12 mouse cellular contexts compared by ENCODE assay signal in genomic region chr6:72388266-72388665, GRCm38 (mm10). TPM values are rescaled to one million over a fixed set of nuclear protein-coding genes. Genes with fewer than 3 reads are reported as not detected.
DNase-seq lines count a peak whose midpoint lies in the region; ATAC-seq and TF ChIP-seq lines count a peak whose summit lies in the region.
"Had no signal": no experiment of that assay in that cellular context is flagged by ENCODE, and none has a peak within 500 bp of the region (broad histone marks: within the 10 kb centered on the region; RNA-seq: fewer than 3 reads in every experiment).

No protein-coding gene starts in this region.

- 0 out of 2 replicates have a peak overlapping the region, but pooled peaks have one; percentile 56 for H3K4me3 ChIP-seq in heart, embryonic 12.5 days
- H3K4me3 ChIP-seq in lung, embryonic 15.5 days = no peak overlapping the region
- H3K4me3 ChIP-seq in limb, embryonic 10.5 days = peak overlapping the region; percentile 17; the same call in 1 of the 2 replicates
- H3K4me3 ChIP-seq in liver, postnatal 0 days (ENCODE audit: low read depth, low read length) = peak overlapping the region; percentile 64
- H3K4me3 ChIP-seq in hindbrain, embryonic 10.5 days = no peak overlapping the region

- peaks cover 31% of the 10 kb centered on the region for H3K4me1 ChIP-seq in heart, embryonic 12.5 days (replicated peaks)
- H3K4me1 ChIP-seq in lung, embryonic 15.5 days = peaks cover 34% of the 10 kb centered on the region
- peaks cover 46% of the 10 kb centered on the region for H3K4me1 ChIP-seq in limb, embryonic 10.5 days
- peaks cover 35% of the 10 kb centered on the region for H3K4me1 ChIP-seq in liver, postnatal 0 days (ENCODE audit: insufficient read depth)
- H3K4me1 ChIP-seq in hindbrain, embryonic 10.5 days (replicated peaks) = peaks cover 29% of the 10 kb centered on the region

- TF ChIP-seq CTCF in liver, postnatal 0 days (IDR thresholded peaks at IDR 0.05; ENCODE audit: low read depth) = no peak

- peaks cover 48% of the 10 kb centered on the region for H3K36me3 ChIP-seq in heart, embryonic 12.5 days
- H3K36me3 ChIP-seq in lung, embryonic 15.5 days = peaks cover 26% of the 10 kb centered on the region
- peaks cover 23% of the 10 kb centered on the region for H3K36me3 ChIP-seq in limb, embryonic 10.5 days
- peaks cover 44% of the 10 kb centered on the region for H3K36me3 ChIP-seq in liver, postnatal 0 days (replicated peaks; ENCODE audit: insufficient read depth, low read length)
- H3K36me3 ChIP-seq in hindbrain, embryonic 10.5 days = no peaks in the 10 kb centered on the region

- H3K27ac ChIP-seq in heart, embryonic 12.5 days (ENCODE audit: poor library complexity, severe bottlenecking) = no peak overlapping the region
- H3K27ac ChIP-seq in lung, embryonic 15.5 days = no peak overlapping the region
- H3K27ac ChIP-seq in limb, embryonic 10.5 days = peak overlapping the region; percentile 92; the same call in 1 of the 2 replicates
- H3K27ac ChIP-seq in liver, postnatal 0 days (ENCODE audit: low read depth) = peak overlapping the region; percentile 98
- no peak overlapping the region for H3K27ac ChIP-seq in hindbrain, embryonic 10.5 days
- H3K27ac ChIP-seq: hindbrain, postnatal 0 days had no signal

- peak overlapping the region; percentile 77 for H3K4me2 ChIP-seq in heart, embryonic 12.5 days
- peak overlapping the region; percentile 72; the same call in 1 of the 2 replicates for H3K4me2 ChIP-seq in lung, embryonic 15.5 days
- H3K4me2 ChIP-seq in liver, postnatal 0 days (ENCODE audit: low read depth, low read length) = peak overlapping the region; percentile 80

- WGBS in heart, embryonic 12.5 days = 71% methylated on average over 10 of the region's 10 CpGs
- WGBS in lung, embryonic 15.5 days = 65% methylated on average over 10 of the region's 10 CpGs
- 52% methylated on average over 10 of the region's 10 CpGs for WGBS in limb, embryonic 10.5 days
- WGBS in liver, postnatal 0 days (ENCODE audit: insufficient replicate concordance) = 62% methylated on average over 10 of the region's 10 CpGs
- WGBS in hindbrain, embryonic 10.5 days = 71% methylated on average over 10 of the region's 10 CpGs

- H3K9ac ChIP-seq in heart, embryonic 12.5 days = peak overlapping the region; percentile 85
- H3K9ac ChIP-seq in lung, embryonic 15.5 days = no peak overlapping the region
- H3K9ac ChIP-seq in liver, postnatal 0 days (replicated peaks) = peak overlapping the region; percentile 86

- DNase-seq in heart, postnatal 36 days = no peak
- no peak for DNase-seq in lung, postnatal 25 days (ENCODE audit: low spot score)
- DNase-seq in limb, embryonic 10.5 days (ENCODE audit: low spot score) = no peak
- DNase-seq in liver, postnatal 0 days = no peak
- DNase-seq in hindbrain, embryonic 10.5 days (ENCODE audit: low spot score) = no peak
- no peak for DNase-seq in natural killer cell, adult 2 months (ENCODE audit: low spot score in 2 of 2)
- DNase-seq: cerebellum, adult 11 months; right cerebral cortex, postnatal 14 days; thymus, postnatal 4 days had no signal

- no peak for ATAC-seq in heart, embryonic 12.5 days (ENCODE audit: insufficient number of reproducible peaks, low FRiP score)
- ATAC-seq in lung, embryonic 15.5 days (ENCODE audit: borderline replicate concordance, extremely low read depth, low FRiP score, low TSS enrichment) = no peak
- ATAC-seq in liver, postnatal 0 days = no peak
- ATAC-seq: hindbrain, postnatal 0 days had no signal

- intact Hi-C loops in heart, postnatal 36 days (cut with DNase I) = no loop called here

- H3K27me3 ChIP-seq in heart, embryonic 12.5 days (replicated peaks) = no peaks in the 10 kb centered on the region
- no peaks in the 10 kb centered on the region for H3K27me3 ChIP-seq in lung, embryonic 15.5 days
- no peaks in the 10 kb centered on the region for H3K27me3 ChIP-seq in limb, embryonic 10.5 days (ENCODE audit: low read depth, poor library complexity, severe bottlenecking)
- no peaks in the 10 kb centered on the region for H3K27me3 ChIP-seq in liver, postnatal 0 days (ENCODE audit: insufficient read depth, low read length)
- H3K27me3 ChIP-seq in hindbrain, embryonic 10.5 days (ENCODE audit: insufficient read depth, poor library complexity, severe bottlenecking) = peaks cover 25% of the 10 kb centered on the region

- TF ChIP-seq EP300 in liver, postnatal 0 days (IDR thresholded peaks at IDR 0.05; ENCODE audit: low read depth) = no peak

- no peaks in the 10 kb centered on the region for H3K9me3 ChIP-seq in heart, embryonic 12.5 days (replicated peaks)
- no peaks in the 10 kb centered on the region for H3K9me3 ChIP-seq in lung, embryonic 15.5 days
- no peaks in the 10 kb centered on the region for H3K9me3 ChIP-seq in limb, embryonic 10.5 days (replicated peaks)
- H3K9me3 ChIP-seq in liver, postnatal 0 days (ENCODE audit: low read length) = no peaks in the 10 kb centered on the region
- H3K9me3 ChIP-seq in hindbrain, embryonic 10.5 days = no peaks in the 10 kb centered on the region

RNA-seq across cellular contexts. Expression of gene Vamp8, which starts 2.2 kb away (rescaled TPM):
- polyA plus RNA-seq in heart, embryonic 12.5 days (2016; fragmentation: Nextera tagmentation; extraction: Ambion mirVana) = 111 and 112 TPM in 2 replicates
- 10 to 100 TPM; 75.7 to 81.5 TPM for total RNA-seq in heart, postnatal 36 days (2021)
- polyA plus RNA-seq in lung, embryonic 15.5 days (2015; fragmentation: Nextera tagmentation; extraction: Ambion mirVana) = 179 and 194 TPM in 2 replicates
- 67.5 and 81.7 TPM in 2 replicates for polyA plus RNA-seq in limb, embryonic 10.5 days (2016; fragmentation: Nextera tagmentation; extraction: Ambion mirVana)
- polyA plus RNA-seq in liver, postnatal 0 days (2015; fragmentation: Nextera tagmentation; extraction: Ambion mirVana) = 263 and 277 TPM in 2 replicates
- 40.7 and 43.5 TPM in 2 replicates for polyA plus RNA-seq in hindbrain, embryonic 10.5 days (2016; fragmentation: Nextera tagmentation; extraction: Ambion mirVana)

RNA-seq across cellular contexts. Expression of gene Vamp5, which starts 8.0 kb away (rescaled TPM):
- 48.3 and 52.1 TPM in 2 replicates for polyA plus RNA-seq in heart, embryonic 12.5 days (2016; fragmentation: Nextera tagmentation; extraction: Ambion mirVana)
- 10 to 100 TPM; 67.4 to 72.6 TPM for total RNA-seq in heart, postnatal 36 days (2021)
- 34.5 and 37.5 TPM in 2 replicates for polyA plus RNA-seq in lung, embryonic 15.5 days (2015; fragmentation: Nextera tagmentation; extraction: Ambion mirVana)
- 19.1 and 19.7 TPM in 2 replicates for polyA plus RNA-seq in limb, embryonic 10.5 days (2016; fragmentation: Nextera tagmentation; extraction: Ambion mirVana)
- polyA plus RNA-seq in liver, postnatal 0 days (2015; fragmentation: Nextera tagmentation; extraction: Ambion mirVana) = 50.8 and 53.1 TPM in 2 replicates
- 13.6 and 15.8 TPM in 2 replicates for polyA plus RNA-seq in hindbrain, embryonic 10.5 days (2016; fragmentation: Nextera tagmentation; extraction: Ambion mirVana)

RNA-seq across cellular contexts. Expression of gene Rnf181, which starts 21.5 kb away (rescaled TPM):
- polyA plus RNA-seq in heart, embryonic 12.5 days (2016; fragmentation: Nextera tagmentation; extraction: Ambion mirVana) = 90.0 and 92.9 TPM in 2 replicates
- total RNA-seq in heart, postnatal 36 days (2021) = 10 to 100 TPM; 42.8 to 47.6 TPM
- polyA plus RNA-seq in lung, embryonic 15.5 days (2015; fragmentation: Nextera tagmentation; extraction: Ambion mirVana) = 130 and 137 TPM in 2 replicates
- polyA plus RNA-seq in limb, embryonic 10.5 days (2016; fragmentation: Nextera tagmentation; extraction: Ambion mirVana) = 109 TPM in 2 replicates
- polyA plus RNA-seq in liver, postnatal 0 days (2015; fragmentation: Nextera tagmentation; extraction: Ambion mirVana) = 61.0 and 63.2 TPM in 2 replicates
- polyA plus RNA-seq in hindbrain, embryonic 10.5 days (2016; fragmentation: Nextera tagmentation; extraction: Ambion mirVana) = 110 and 114 TPM in 2 replicates

RNA-seq across cellular contexts. Expression of gene Ggcx, which starts 25.8 kb away (rescaled TPM):
- 33.8 and 38.7 TPM in 2 replicates for polyA plus RNA-seq in heart, embryonic 12.5 days (2016; fragmentation: Nextera tagmentation; extraction: Ambion mirVana)
- total RNA-seq in heart, postnatal 36 days (2021) = 10 to 100 TPM; 31.1 to 31.7 TPM
- polyA plus RNA-seq in lung, embryonic 15.5 days (2015; fragmentation: Nextera tagmentation; extraction: Ambion mirVana) = 36.5 and 40.0 TPM in 2 replicates
- 20.2 and 25.9 TPM in 2 replicates for polyA plus RNA-seq in limb, embryonic 10.5 days (2016; fragmentation: Nextera tagmentation; extraction: Ambion mirVana)
- polyA plus RNA-seq in liver, postnatal 0 days (2015; fragmentation: Nextera tagmentation; extraction: Ambion mirVana) = 16.2 and 20.7 TPM in 2 replicates
- 18.5 and 19.6 TPM in 2 replicates for polyA plus RNA-seq in hindbrain, embryonic 10.5 days (2016; fragmentation: Nextera tagmentation; extraction: Ambion mirVana)

RNA-seq across cellular contexts. Expression of gene Tmem150a, which starts 33.0 kb away (rescaled TPM):
- 13.3 and 13.5 TPM in 2 replicates for polyA plus RNA-seq in heart, embryonic 12.5 days (2016; fragmentation: Nextera tagmentation; extraction: Ambion mirVana)
- total RNA-seq in heart, postnatal 36 days (2021) = 10 to 100 TPM; 19.3 to 22.6 TPM
- 12.1 and 12.2 TPM in 2 replicates for polyA plus RNA-seq in lung, embryonic 15.5 days (2015; fragmentation: Nextera tagmentation; extraction: Ambion mirVana)
- polyA plus RNA-seq in limb, embryonic 10.5 days (2016; fragmentation: Nextera tagmentation; extraction: Ambion mirVana) = 9.9 and 10.3 TPM in 2 replicates
- polyA plus RNA-seq in liver, postnatal 0 days (2015; fragmentation: Nextera tagmentation; extraction: Ambion mirVana) = 92.3 and 113 TPM in 2 replicates
- polyA plus RNA-seq in hindbrain, embryonic 10.5 days (2016; fragmentation: Nextera tagmentation; extraction: Ambion mirVana) = 5.7 and 7.0 TPM in 2 replicates

Comparison
In these comparisons a context has a peak if more than half of its experiments do, and no peak if none do; other contexts are left out.
1. H3K27ac ChIP-seq: peak in limb, embryonic 10.5 days (single experiment) and liver, postnatal 0 days (single experiment); none in heart, embryonic 12.5 days (single experiment), lung, embryonic 15.5 days (single experiment) and hindbrain, embryonic 10.5 days (single experiment).
2. H3K4me3 ChIP-seq: peak in heart, embryonic 12.5 days (single experiment), limb, embryonic 10.5 days (single experiment) and liver, postnatal 0 days (single experiment); none in lung, embryonic 15.5 days (single experiment) and hindbrain, embryonic 10.5 days (single experiment).
3. Peak in every context shown above with its lines, with median percentiles within 50 percentile points of each other: H3K4me2 ChIP-seq.